Mouse (Mus musculus) stomach, embryonic 15.5 days (tissue): ENCODE measurements around the gene Slc25a34. TPM values are rescaled to one million over a fixed set of nuclear protein-coding genes. Genes with fewer than 3 reads are reported as not detected.

Experiments
- ATAC-seq: fragments of 200-750 bp; cut with Nextera tagmentation; 2 replicates; pipeline ENCODE4 v1.8.0; 2017; ENCODE audit warnings: low read depth, moderate number of reproducible peaks, moderate TSS enrichment; ENCODE audit not compliant: insufficient read depth, low FRiP score
- H3K27ac ChIP-seq: fragments of 300-500 bp; sonication (generic); 2 replicates; pipeline ENCODE4 v1.5.1; 2015; ENCODE audit warnings: mild to moderate bottlenecking, inconsistent platforms
- H3K27me3 ChIP-seq: fragments of 300-500 bp; sonication (generic); replicated peaks from 2 replicates; pipeline ENCODE4 v1.6.1; 2015; ENCODE audit warnings: inconsistent platforms
- H3K36me3 ChIP-seq: fragments of 300-500 bp; sonication (generic); 2 replicates; pipeline ENCODE4 v1.6.1; 2015; ENCODE audit warnings: inconsistent platforms
- H3K4me1 ChIP-seq: fragments of 300-500 bp; sonication (generic); 2 replicates; pipeline ENCODE4 v1.6.1; 2015; ENCODE audit warnings: inconsistent platforms
- H3K4me2 ChIP-seq: fragments of 300-500 bp; sonication (generic); 2 replicates; pipeline ENCODE4 v1.6.1; 2015; ENCODE audit warnings: mild to moderate bottlenecking, inconsistent platforms
- H3K4me3 ChIP-seq: fragments of 300-500 bp; sonication (generic); replicated peaks from 2 replicates; pipeline ENCODE4 v1.5.1; 2015; ENCODE audit warnings: inconsistent platforms
- H3K9ac ChIP-seq: fragments of 300-500 bp; sonication (generic); 2 replicates; pipeline ENCODE4 v1.6.1; 2015; ENCODE audit warnings: inconsistent platforms
- H3K9me3 ChIP-seq: fragments of 300-500 bp; sonication (generic); 2 replicates; pipeline ENCODE4 v1.6.1; 2016; ENCODE audit warnings: inconsistent platforms
- WGBS: fragments of 180-500 bp; shearing (Covaris S2); methylation state at CpG from one replicate; pipeline ENCODE4 v1.1.7; 2015; 5-methylcytosine and 5-hydroxymethylcytosine counted together
- polyA plus RNA-seq: library from polyadenylated mRNA; unstranded; fragments of >200 nt; fragmentation: Nextera tagmentation; extraction: Ambion mirVana; gene quantifications from 2 replicates; pipeline ENCODE4 v1.2.1, GENCODE M21; 2015

The Slc25a34 gene
- polyA plus RNA-seq: 0.71 and 0.76 TPM in 2 replicates

- Histone ChIP-seq H3K9me3 (no peaks in the 10 kb centered on the region), H3K9ac (no peak within 1 kb of the TSS), H3K4me2 (no peak within 1 kb of the TSS), H3K4me1 (peaks cover 14% of the 10 kb centered on the region), H3K27ac (no peak within 1 kb of the TSS), H3K4me3 (no peak within 1 kb of the TSS), H3K36me3 (peaks cover 3% of the 10 kb centered on the region; the same call in 1 of the 2 replicates), H3K27me3 (no peaks in the 10 kb centered on the region)
- ATAC-seq: peak; percentile 74
- 33% methylated on average over 1 of the region's 1 CpGs for WGBS
Observed at GRCm38 (mm10) chr4:141623666-141624065, at the start of gene Slc25a34. Slc25a34 (minus strand) TSS chr4:141623821.

- WGBS: 67% methylated on average over 13 of the region's 13 CpGs
- 0 out of 2 replicates have a peak, but pooled peaks cover 4% of the 10 kb centered on the region for H3K4me1 ChIP-seq
- H3K9ac ChIP-seq: no peak overlapping the region
- no peak overlapping the region for H3K4me2 ChIP-seq
- H3K27me3 ChIP-seq: no peaks in the 10 kb centered on the region
- H3K36me3 ChIP-seq: no peaks in the 10 kb centered on the region
- H3K27ac ChIP-seq: no peak overlapping the region
- no peaks in the 10 kb centered on the region for H3K9me3 ChIP-seq
- ATAC-seq: no peak
- no peak overlapping the region for H3K4me3 ChIP-seq
Observed at GRCm38 (mm10) chr4:141672325-141672724, 48.7 kb upstream of the Slc25a34 start.

- no peak for ATAC-seq
Observed at GRCm38 (mm10) chr4:141671389-141671788, 47.8 kb upstream of the Slc25a34 start.

GRCm38 (mm10) chr4:141669898-141670712 is 46.5 kb upstream of the Slc25a34 start:
- no peak overlapping the region for H3K4me2 ChIP-seq
- H3K9me3 ChIP-seq: no peaks in the 10 kb centered on the region
- no peaks in the 10 kb centered on the region for H3K27me3 ChIP-seq
- no peak for ATAC-seq
- no peak overlapping the region for H3K4me3 ChIP-seq
- WGBS: 83% methylated on average over 18 of the region's 18 CpGs
- 0 out of 2 replicates have a peak, but pooled peaks cover 6% of the 10 kb centered on the region for H3K4me1 ChIP-seq
- H3K9ac ChIP-seq: no peak overlapping the region
- H3K36me3 ChIP-seq: no peaks in the 10 kb centered on the region
- no peak overlapping the region for H3K27ac ChIP-seq

More at GRCm38 (mm10) chr4:141671389-141671788, 47.8 kb upstream of the Slc25a34 start:
- Histone ChIP-seq H3K9me3 (no peaks in the 10 kb centered on the region), H3K4me1 (0 out of 2 replicates have a peak, but pooled peaks cover 4% of the 10 kb centered on the region), H3K36me3 (no peaks in the 10 kb centered on the region), H3K27ac (peak overlapping the region; percentile 23; the same call in 1 of the 2 replicates), H3K9ac (no peak overlapping the region), H3K4me3 (no peak overlapping the region), H3K27me3 (no peaks in the 10 kb centered on the region), H3K4me2 (no peak overlapping the region)
- WGBS: 42% methylated on average over 4 of the region's 4 CpGs

GRCm38 (mm10) chr4:141664799-141665198 is 41.2 kb upstream of the Slc25a34 start, which contains the start of gene Plekhm2:
Plekhm2 (minus strand) TSS chr4:141664899.
- WGBS: 68% methylated on average over 8 of the region's 8 CpGs
- Histone ChIP-seq H3K9ac (peak within 1 kb of the TSS; percentile 92), H3K9me3 (no peaks in the 10 kb centered on the region), H3K4me2 (peak within 1 kb of the TSS; percentile 89), H3K4me3 (peak within 1 kb of the TSS; percentile 85), H3K36me3 (no peaks in the 10 kb centered on the region), H3K27me3 (no peaks in the 10 kb centered on the region), H3K27ac (peak within 1 kb of the TSS; percentile 59), H3K4me1 (peaks cover 16% of the 10 kb centered on the region; the same call in 1 of the 2 replicates)
- 0 out of 2 replicates have a peak, but pooled peaks have one; percentile 11 for ATAC-seq

GRCm38 (mm10) chr4:141664011-141664745 is 40.6 kb upstream of the Slc25a34 start:
- Histone ChIP-seq H3K4me2 (peak overlapping the region; percentile 89), H3K27me3 (no peaks in the 10 kb centered on the region), H3K4me3 (peak overlapping the region; percentile 85), H3K36me3 (no peaks in the 10 kb centered on the region), H3K9ac (peak overlapping the region; percentile 92), H3K4me1 (peaks cover 16% of the 10 kb centered on the region; the same call in 1 of the 2 replicates), H3K9me3 (no peaks in the 10 kb centered on the region), H3K27ac (peak overlapping the region; percentile 59)
- ATAC-seq: peak; percentile 84
- whole genome bisulfite sequencing: 1% methylated on average over 50 of the region's 60 CpGs

- H3K27me3 ChIP-seq: no peaks in the 10 kb centered on the region
- H3K4me2 ChIP-seq: peak overlapping the region; percentile 89
- H3K9ac ChIP-seq: peak overlapping the region; percentile 92
- peak overlapping the region; percentile 59 for H3K27ac ChIP-seq
- peak; percentile 16; the same call in 1 of the 2 replicates for ATAC-seq
- 3% methylated on average over 44 of the region's 47 CpGs for WGBS
- peaks cover 16% of the 10 kb centered on the region; the same call in 1 of the 2 replicates for H3K4me1 ChIP-seq
- H3K36me3 ChIP-seq: no peaks in the 10 kb centered on the region
- no peaks in the 10 kb centered on the region for H3K9me3 ChIP-seq
- H3K4me3 ChIP-seq: peak overlapping the region; percentile 85
Observed at GRCm38 (mm10) chr4:141663122-141663931, 39.7 kb upstream of the Slc25a34 start.

GRCm38 (mm10) chr4:141660884-141661283 is 37.3 kb upstream of the Slc25a34 start:
- Histone ChIP-seq H3K9ac (no peak overlapping the region), H3K4me2 (no peak overlapping the region), H3K9me3 (no peaks in the 10 kb centered on the region), H3K36me3 (peaks cover 3% of the 10 kb centered on the region; the same call in 1 of the 2 replicates), H3K27ac (no peak overlapping the region), H3K4me1 (peaks cover 16% of the 10 kb centered on the region; the same call in 1 of the 2 replicates), H3K27me3 (no peaks in the 10 kb centered on the region), H3K4me3 (no peak overlapping the region)
- 94% methylated on average over 11 of the region's 11 CpGs for WGBS
- ATAC-seq: no peak

GRCm38 (mm10) chr4:141659739-141660138 is 36.1 kb upstream of the Slc25a34 start:
- WGBS: 67% methylated on average over 4 of the region's 4 CpGs
- ATAC-seq: no peak

GRCm38 (mm10) chr4:141658846-141659484 is 35.3 kb upstream of the Slc25a34 start:
- peaks cover 3% of the 10 kb centered on the region; the same call in 1 of the 2 replicates for H3K36me3 ChIP-seq
- WGBS: 93% methylated on average over 6 of the region's 6 CpGs
- H3K9me3 ChIP-seq: no peaks in the 10 kb centered on the region
- peaks cover 7% of the 10 kb centered on the region; the same call in 1 of the 2 replicates for H3K4me1 ChIP-seq
- no peaks in the 10 kb centered on the region for H3K27me3 ChIP-seq
- no peak overlapping the region for H3K27ac ChIP-seq
- no peak overlapping the region for H3K4me3 ChIP-seq
- no peak overlapping the region for H3K9ac ChIP-seq
- no peak for ATAC-seq
- H3K4me2 ChIP-seq: no peak overlapping the region

More at GRCm38 (mm10) chr4:141659739-141660138, 36.1 kb upstream of the Slc25a34 start:
- H3K4me3 ChIP-seq: no peak overlapping the region
- peaks cover 11% of the 10 kb centered on the region; the same call in 1 of the 2 replicates for H3K4me1 ChIP-seq
- no peak overlapping the region for H3K9ac ChIP-seq
- no peak overlapping the region for H3K27ac ChIP-seq
- no peaks in the 10 kb centered on the region for H3K27me3 ChIP-seq
- H3K4me2 ChIP-seq: no peak overlapping the region
- peaks cover 3% of the 10 kb centered on the region; the same call in 1 of the 2 replicates for H3K36me3 ChIP-seq
- H3K9me3 ChIP-seq: no peaks in the 10 kb centered on the region
